Mouse (Mus musculus): ENCODE results near the gene Focad. TPM values are rescaled to one million over a fixed set of nuclear protein-coding genes. Genes with fewer than 3 reads are reported as not detected.

Focad gene
- polyA plus RNA-seq, 1 experiment from 2014 or later: 12.5 TPM

GRCm38 (mm10) chr4:88427630-88428239 is 333.3 kb downstream of the Focad start:
- 0 out of 2 replicates have a peak, but pooled peaks have one; percentile 28 for ATAC-seq (ENCODE audit: low FRiP score, low read depth)
- H3K9me3 ChIP-seq: no peaks in the 10 kb centered on the region
- 72% methylated on average over 2 of the region's 2 CpGs for WGBS
- H3K4me2 ChIP-seq (replicated peaks): no peak overlapping the region
- H3K27me3 ChIP-seq: no peaks in the 10 kb centered on the region
- H3K27ac ChIP-seq: no peak overlapping the region
- no peaks in the 10 kb centered on the region for H3K36me3 ChIP-seq
- H3K9ac ChIP-seq: no peak overlapping the region
- H3K4me3 ChIP-seq: no peak overlapping the region
- H3K4me1 ChIP-seq: no peaks in the 10 kb centered on the region; the same call in 1 of the 2 replicates

GRCm38 (mm10) chr4:88432412-88433024 is 338.1 kb downstream of the Focad start:
- Histone ChIP-seq H3K4me2 (replicated peaks) (no peak overlapping the region), H3K4me3 (no peak overlapping the region), H3K27ac (no peak overlapping the region), H3K9ac (no peak overlapping the region), H3K4me1 (no peaks in the 10 kb centered on the region; the same call in 1 of the 2 replicates), H3K9me3 (no peaks in the 10 kb centered on the region), H3K27me3 (no peaks in the 10 kb centered on the region), H3K36me3 (no peaks in the 10 kb centered on the region)
- ATAC-seq (ENCODE audit: low FRiP score, low read depth): no peak
- WGBS: 80% methylated on average over 8 of the region's 8 CpGs

GRCm38 (mm10) chr4:88436593-88437165 is 342.2 kb downstream of the Focad start:
- Histone ChIP-seq H3K9me3 (no peaks in the 10 kb centered on the region), H3K27ac (no peak overlapping the region), H3K36me3 (no peaks in the 10 kb centered on the region), H3K4me3 (no peak overlapping the region), H3K4me1 (peaks cover 16% of the 10 kb centered on the region), H3K4me2 (replicated peaks) (no peak overlapping the region), H3K27me3 (no peaks in the 10 kb centered on the region), H3K9ac (no peak overlapping the region)
- no peak for ATAC-seq (ENCODE audit: low FRiP score, low read depth)
- WGBS: 72% methylated on average over 6 of the region's 6 CpGs

- no peak overlapping the region for H3K27ac ChIP-seq
- no peak overlapping the region for H3K4me3 ChIP-seq
- H3K27me3 ChIP-seq: no peaks in the 10 kb centered on the region
- H3K4me1 ChIP-seq: peaks cover 16% of the 10 kb centered on the region
- 64% methylated on average over 3 of the region's 3 CpGs for WGBS
- H3K36me3 ChIP-seq: no peaks in the 10 kb centered on the region
- no peaks in the 10 kb centered on the region for H3K9me3 ChIP-seq
- ATAC-seq (ENCODE audit: low FRiP score, low read depth): no peak
- H3K4me2 ChIP-seq (replicated peaks): no peak overlapping the region
- no peak overlapping the region for H3K9ac ChIP-seq
These were observed 342.7 kb downstream of the Focad start for GRCm38 (mm10) chr4:88437166-88437565.

- no peak for ATAC-seq (ENCODE audit: low FRiP score, low read depth)
- peak overlapping the region; percentile 47 for H3K4me3 ChIP-seq
- H3K27me3 ChIP-seq: no peaks in the 10 kb centered on the region
- H3K9me3 ChIP-seq: no peaks in the 10 kb centered on the region
- H3K36me3 ChIP-seq: no peaks in the 10 kb centered on the region
- H3K9ac ChIP-seq: no peak overlapping the region
- H3K4me2 ChIP-seq (replicated peaks): peak overlapping the region; percentile 73
- 45% methylated on average over 2 of the region's 2 CpGs for WGBS
- no peak overlapping the region for H3K27ac ChIP-seq
- H3K4me1 ChIP-seq: peaks cover 16% of the 10 kb centered on the region
These were observed 343.5 kb downstream of the Focad start for GRCm38 (mm10) chr4:88437917-88438316.

GRCm38 (mm10) chr4:88438326-88438989 is 344.0 kb downstream of the Focad start, which contains the start of gene Hacd4:
TSS of gene Hacd4 (minus strand) at chr4:88438928.
- ATAC-seq (ENCODE audit: low FRiP score, low read depth): peak; percentile 84; the same call in 1 of the 2 replicates
- Histone ChIP-seq H3K4me1 (peaks cover 16% of the 10 kb centered on the region), H3K9me3 (no peaks in the 10 kb centered on the region), H3K4me3 (peak within 1 kb of the TSS; percentile 47), H3K36me3 (no peaks in the 10 kb centered on the region), H3K27ac (no peak within 1 kb of the TSS; the same call in 1 of the 2 replicates), H3K9ac (peak within 1 kb of the TSS; percentile 69), H3K4me2 (replicated peaks) (peak within 1 kb of the TSS; percentile 73), H3K27me3 (no peaks in the 10 kb centered on the region)
- 5% methylated on average over 14 of the region's 14 CpGs for WGBS

GRCm38 (mm10) chr4:88438990-88439329 is 344.5 kb downstream of the Focad start:
- Histone ChIP-seq H3K27ac (no peak overlapping the region), H3K4me2 (replicated peaks) (peak overlapping the region; percentile 73), H3K27me3 (no peaks in the 10 kb centered on the region), H3K4me1 (peaks cover 16% of the 10 kb centered on the region), H3K9me3 (no peaks in the 10 kb centered on the region), H3K9ac (peak overlapping the region; percentile 69; the same call in 1 of the 2 replicates), H3K36me3 (no peaks in the 10 kb centered on the region), H3K4me3 (peak overlapping the region; percentile 47)
- 16% methylated on average over 4 of the region's 4 CpGs for WGBS
- ATAC-seq (ENCODE audit: low FRiP score, low read depth): no peak

- Histone ChIP-seq H3K9me3 (no peaks in the 10 kb centered on the region), H3K36me3 (no peaks in the 10 kb centered on the region), H3K4me1 (peaks cover 16% of the 10 kb centered on the region), H3K27me3 (no peaks in the 10 kb centered on the region), H3K27ac (no peak overlapping the region), H3K4me2 (replicated peaks) (no peak overlapping the region), H3K4me3 (no peak overlapping the region), H3K9ac (no peak overlapping the region)
- 82% methylated on average over 6 of the region's 6 CpGs for WGBS
- no peak for ATAC-seq (ENCODE audit: low FRiP score, low read depth)
These were observed 345.3 kb downstream of the Focad start for GRCm38 (mm10) chr4:88439669-88440123.

GRCm38 (mm10) chr4:88440814-88441213 is 346.4 kb downstream of the Focad start:
- no peak overlapping the region for H3K4me3 ChIP-seq
- ATAC-seq (ENCODE audit: low FRiP score, low read depth): no peak
- no peaks in the 10 kb centered on the region for H3K36me3 ChIP-seq
- H3K27ac ChIP-seq: no peak overlapping the region
- peaks cover 16% of the 10 kb centered on the region for H3K4me1 ChIP-seq
- no peaks in the 10 kb centered on the region for H3K27me3 ChIP-seq
- no peak overlapping the region for H3K9ac ChIP-seq
- H3K9me3 ChIP-seq: no peaks in the 10 kb centered on the region
- H3K4me2 ChIP-seq (replicated peaks): no peak overlapping the region
- 88% methylated on average over 7 of the region's 7 CpGs for WGBS

- Histone ChIP-seq H3K36me3 (no peaks in the 10 kb centered on the region), H3K4me2 (replicated peaks) (no peak overlapping the region), H3K27ac (no peak overlapping the region), H3K4me3 (no peak overlapping the region), H3K4me1 (no peaks in the 10 kb centered on the region), H3K9me3 (no peaks in the 10 kb centered on the region), H3K9ac (no peak overlapping the region), H3K27me3 (no peaks in the 10 kb centered on the region)
- 77% methylated on average over 2 of the region's 2 CpGs for WGBS
- ATAC-seq (ENCODE audit: low FRiP score, low read depth): no peak
These were observed 354.5 kb downstream of the Focad start for GRCm38 (mm10) chr4:88448976-88449375.

- no peaks in the 10 kb centered on the region for H3K27me3 ChIP-seq
- H3K4me1 ChIP-seq: no peaks in the 10 kb centered on the region
- no peak overlapping the region for H3K9ac ChIP-seq
- H3K4me2 ChIP-seq (replicated peaks): no peak overlapping the region
- 91% methylated on average over 1 of the region's 1 CpGs for WGBS
- H3K27ac ChIP-seq: no peak overlapping the region
- H3K36me3 ChIP-seq: no peaks in the 10 kb centered on the region
- no peak for ATAC-seq (ENCODE audit: low FRiP score, low read depth)
- no peak overlapping the region for H3K4me3 ChIP-seq
- H3K9me3 ChIP-seq: no peaks in the 10 kb centered on the region
These were observed 355.8 kb downstream of the Focad start for GRCm38 (mm10) chr4:88450087-88450765.

- no peak for ATAC-seq (ENCODE audit: low FRiP score, low read depth)
- no peaks in the 10 kb centered on the region for H3K27me3 ChIP-seq
- WGBS: 80% methylated on average over 1 of the region's 1 CpGs
These were observed 363.7 kb downstream of the Focad start for GRCm38 (mm10) chr4:88458093-88458492.

More at GRCm38 (mm10) chr4:88458093-88458492, 363.7 kb downstream of the Focad start:
- no peak overlapping the region for H3K9ac ChIP-seq
- no peaks in the 10 kb centered on the region for H3K9me3 ChIP-seq
- no peaks in the 10 kb centered on the region for H3K36me3 ChIP-seq
- H3K27ac ChIP-seq: no peak overlapping the region
- H3K4me3 ChIP-seq: no peak overlapping the region
- H3K4me2 ChIP-seq (replicated peaks): no peak overlapping the region
- H3K4me1 ChIP-seq: peaks cover 1% of the 10 kb centered on the region; the same call in 1 of the 2 replicates

Data from limb, embryonic 13.5 days (tissue).